Mouse (Mus musculus) stomach, postnatal 0 days (tissue): Measurements from ENCODE around the gene Cnr2.

Source experiments
- CTCF ChIP-seq: IDR thresholded peaks from 2 replicates; pipeline ENCODE4 v1.5.1; 2016; ENCODE audit warnings: antibody characterized with exemption, low read depth, mild to moderate bottlenecking, moderate library complexity
- EP300 ChIP-seq: optimal IDR thresholded peaks from 2 replicates; pipeline ENCODE3; 2016; ENCODE audit warnings: antibody characterized with exemption

- TF ChIP-seq CTCF (no peak), EP300 (no peak)
Observed at GRCm38 (mm10) chr4:135882023-135882422, 13.2 kb upstream of the Cnr2 start.
